Mouse (Mus musculus): Measurements from ENCODE around the gene Pkd1.

The Pkd1 gene

GRCm38 (mm10) chr17:24567034-24567779 is 17.6 kb downstream of the Pkd1 start:
- no peak for DNase-seq (ENCODE audit: low spot score)

- no peak for DNase-seq (ENCODE audit: low spot score)
Measured at GRCm38 (mm10) chr17:24569837-24570236, 20.2 kb downstream of the Pkd1 start.

GRCm38 (mm10) chr17:24572651-24573245 is 23.1 kb downstream of the Pkd1 start:
- DNase-seq (ENCODE audit: low spot score), result no peak

- DNase-seq (ENCODE audit: low spot score), result no peak
Measured at GRCm38 (mm10) chr17:24573811-24574210, 24.2 kb downstream of the Pkd1 start.

GRCm38 (mm10) chr17:24579532-24579931 is 29.9 kb downstream of the Pkd1 start:
- DNase-seq (ENCODE audit: low spot score), result no peak

- no peak for DNase-seq (ENCODE audit: low spot score)
Measured at GRCm38 (mm10) chr17:24580287-24580686, 30.7 kb downstream of the Pkd1 start.

GRCm38 (mm10) chr17:24583599-24584460 is 34.2 kb downstream of the Pkd1 start:
- DNase-seq (ENCODE audit: low spot score), result no peak

GRCm38 (mm10) chr17:24584520-24584919 is 34.9 kb downstream of the Pkd1 start:
- no peak for DNase-seq (ENCODE audit: low spot score)

- no peak for DNase-seq (ENCODE audit: low spot score)
Measured at GRCm38 (mm10) chr17:24586532-24586931, 36.9 kb downstream of the Pkd1 start.

- no peak for DNase-seq (ENCODE audit: low spot score)
Measured at GRCm38 (mm10) chr17:24590943-24591342, 41.3 kb downstream of the Pkd1 start.

- DNase-seq (ENCODE audit: low spot score), result no peak
Measured at GRCm38 (mm10) chr17:24591695-24592094, 42.1 kb downstream of the Pkd1 start.

- no peak for DNase-seq (ENCODE audit: low spot score)
Measured at GRCm38 (mm10) chr17:24593248-24593647, 43.6 kb downstream of the Pkd1 start.

- DNase-seq (ENCODE audit: low spot score), result no peak
Measured at GRCm38 (mm10) chr17:24593992-24594890, 44.6 kb downstream of the Pkd1 start.

GRCm38 (mm10) chr17:24595126-24596072 is 45.8 kb downstream of the Pkd1 start:
- DNase-seq (ENCODE audit: low spot score), result no peak

- no peak for DNase-seq (ENCODE audit: low spot score)
Measured at GRCm38 (mm10) chr17:24596073-24596466, 46.4 kb downstream of the Pkd1 start.

GRCm38 (mm10) chr17:24596471-24597183 is 47.0 kb downstream of the Pkd1 start:
- DNase-seq (ENCODE audit: low spot score), result no peak

GRCm38 (mm10) chr17:24597989-24598388 is 48.4 kb downstream of the Pkd1 start:
- no peak for DNase-seq (ENCODE audit: low spot score)

GRCm38 (mm10) chr17:24600502-24600901 is 50.9 kb downstream of the Pkd1 start:
- no peak for DNase-seq (ENCODE audit: low spot score)

- DNase-seq (ENCODE audit: low spot score), result no peak
Measured at GRCm38 (mm10) chr17:24603961-24604360, 54.3 kb downstream of the Pkd1 start.

- DNase-seq (ENCODE audit: low spot score), result no peak
Measured at GRCm38 (mm10) chr17:24604557-24604956, 54.9 kb downstream of the Pkd1 start.
